Mouse (Mus musculus) cerebellum, adult 2 months (tissue): ENCODE results near the gene Rora. TPM values are rescaled to one million over a fixed set of nuclear protein-coding genes. Genes with fewer than 3 reads are reported as not detected.
A peak's percentile ranks its signal among the peaks of the same experiment; 100 is the strongest.

Experiments
- DNase-seq, 2 experiments: peaks; one replicate each; pipeline ENCODE4 v3.0.0; 2021
- H3K27ac ChIP-seq: fragments of 200-500 bp; 2 replicates; pipeline ENCODE4 v1.5.1; 2012; ENCODE audit warnings: low read length, control low read depth, inconsistent platforms; ENCODE audit not compliant: insufficient read depth
- H3K27me3 ChIP-seq: fragments of 200-500 bp; 2 replicates; pipeline ENCODE4 v1.6.1; 2012; ENCODE audit warnings: inconsistent platforms, mild to moderate bottlenecking, low read length, moderate library complexity; ENCODE audit not compliant: control insufficient read depth, insufficient read depth
- H3K4me1 ChIP-seq: fragments of 200-500 bp; 2 replicates; pipeline ENCODE4 v1.6.1; 2011; ENCODE audit warnings: low read length; ENCODE audit not compliant: control insufficient read depth, insufficient read depth
- H3K4me3 ChIP-seq: fragments of 200-500 bp; replicated peaks from 2 replicates; pipeline ENCODE3; 2011; ENCODE audit warnings: mild to moderate bottlenecking, low read depth, low read length, control low read depth; ENCODE audit not compliant: insufficient read depth
- CTCF ChIP-seq: fragments of 200-500 bp; IDR thresholded peaks from 2 replicates; pipeline ENCODE4 v1.5.1; 2011; ENCODE audit warnings: low read depth, mild to moderate bottlenecking, control low read depth, low read length, moderate library complexity, borderline replicate concordance; ENCODE audit not compliant: insufficient read depth
- POLR2A ChIP-seq: fragments of 200-500 bp; IDR thresholded peaks from 2 replicates; pipeline ENCODE4 v1.6.1; 2011; ENCODE audit warnings: low read length, control low read depth, borderline replicate concordance; ENCODE audit not compliant: insufficient read depth
- WGBS: fragments of 180-500 bp; shearing (Covaris S2); methylation state at CpG from one replicate; pipeline ENCODE4 v1.1.7; 2018; 5-methylcytosine and 5-hydroxymethylcytosine counted together
- polyA plus RNA-seq: library from polyadenylated mRNA; depleted of rRNA; stranded (reverse); fragments of >200 nt; gene quantifications from 2 replicates; pipeline ENCODE4 v1.2.3, GENCODE M21; 2012

Rora gene
- polyA plus RNA-seq, 1 experiment, result 58.4 TPM

DNA sequence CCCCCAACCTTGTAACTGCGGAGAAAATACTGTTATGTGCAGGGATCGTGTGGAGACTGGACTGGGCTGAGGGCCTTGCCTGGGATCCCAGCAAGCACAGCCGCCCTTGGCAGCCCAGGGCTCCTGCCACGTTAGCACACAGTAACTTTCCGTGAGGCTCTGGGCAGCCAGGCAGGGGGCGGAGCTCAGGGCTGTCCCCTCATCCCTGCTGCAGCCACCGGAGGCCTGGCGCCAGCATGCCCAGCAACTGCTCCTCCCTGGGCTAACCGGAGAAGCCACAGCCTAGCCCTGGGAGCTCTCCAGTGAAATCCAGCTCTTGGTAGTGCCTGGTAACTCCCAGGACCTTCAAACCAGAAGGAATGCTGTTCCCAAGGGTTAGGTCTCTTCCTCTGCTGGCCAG is 605.8 kb downstream of the Rora start:
- Histone ChIP-seq H3K27ac (no peak overlapping the region), H3K4me1 (peaks cover 10% of the 10 kb centered on the region), H3K4me3 (no peak overlapping the region), H3K27me3 (no peaks in the 10 kb centered on the region)
- peak; percentile 78 to 85 for DNase-seq
- TF ChIP-seq CTCF (no peak), POLR2A (no peak)
- 2% methylated on average over 9 of the region's 9 CpGs for WGBS

DNA sequence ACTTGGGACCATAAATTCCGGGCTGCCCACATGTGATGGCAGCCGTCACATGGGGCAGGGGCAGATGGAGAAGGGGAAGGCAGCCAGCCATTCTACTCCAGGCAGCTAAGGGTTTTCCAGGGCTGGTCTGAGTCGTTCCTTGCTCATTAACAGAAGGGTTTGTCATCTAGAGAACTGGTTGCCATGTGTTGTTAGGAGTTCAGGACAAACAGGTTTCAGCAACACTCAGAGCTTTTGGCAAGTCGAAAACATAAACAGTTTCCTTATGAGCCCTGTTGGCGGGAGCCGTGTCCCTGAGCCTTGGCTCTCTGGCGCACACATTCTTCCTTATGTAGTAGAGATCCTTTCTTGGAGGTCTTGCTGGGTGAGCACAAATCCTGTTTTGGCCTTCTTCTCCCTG is 611.6 kb downstream of the Rora start:
- TF ChIP-seq CTCF (no peak), POLR2A (no peak)
- Histone ChIP-seq H3K27me3 (no peaks in the 10 kb centered on the region), H3K4me1 (peaks cover 3% of the 10 kb centered on the region), H3K4me3 (no peak overlapping the region), H3K27ac (no peak overlapping the region)
- WGBS, result 32% methylated on average over 7 of the region's 7 CpGs
- no peak for DNase-seq

DNA sequence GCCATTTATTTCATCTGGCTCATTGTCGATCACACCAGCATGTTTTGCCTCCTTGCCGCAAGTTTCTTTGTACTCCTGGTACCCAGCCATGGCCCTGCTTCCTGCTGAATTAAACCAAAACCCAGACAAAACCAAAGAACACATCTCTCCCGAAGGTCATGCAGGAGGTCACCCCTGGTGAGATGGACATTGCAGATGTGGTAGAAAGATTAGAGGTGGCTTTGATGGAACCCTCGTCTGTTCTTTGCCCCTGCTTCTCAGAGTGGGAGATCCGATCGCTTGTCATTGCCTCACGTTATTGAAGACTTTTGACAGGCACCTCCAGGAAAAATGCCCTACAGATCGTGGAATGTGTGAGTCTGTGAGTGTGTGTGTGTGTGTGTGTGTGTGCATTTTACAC is 616.8 kb downstream of the Rora start:
- Histone ChIP-seq H3K4me1 (peaks cover under 1% of the 10 kb centered on the region), H3K27me3 (no peaks in the 10 kb centered on the region), H3K4me3 (no peak overlapping the region), H3K27ac (no peak overlapping the region)
- no peak for TF ChIP-seq CTCF
- no peak for TF ChIP-seq POLR2A
- DNase-seq, result no peak
- WGBS, result 74% methylated on average over 8 of the region's 8 CpGs

DNA sequence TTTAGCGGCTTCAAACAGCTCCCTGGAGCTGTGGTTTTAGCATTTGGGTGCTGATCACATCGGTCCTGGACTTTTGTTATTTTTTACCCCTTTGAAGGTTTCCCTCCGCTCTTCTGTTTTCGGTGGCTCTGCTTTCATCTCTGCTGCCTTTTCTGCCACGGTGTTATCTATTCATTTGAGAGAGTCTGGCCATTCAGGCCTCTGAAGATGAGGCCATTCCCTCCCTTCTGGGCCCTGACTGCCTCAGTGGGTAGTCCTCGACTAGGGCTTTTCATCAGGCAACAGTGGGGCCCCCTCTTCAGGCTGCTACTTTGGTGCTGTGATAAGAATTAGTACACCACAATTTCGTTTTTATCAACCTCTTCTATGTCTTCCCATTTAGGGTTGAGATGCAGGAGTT is 617.3 kb downstream of the Rora start:
- H3K27ac ChIP-seq, result no peak overlapping the region
- no peak for TF ChIP-seq CTCF
- TF ChIP-seq POLR2A, result no peak
- no peak for DNase-seq
- H3K4me1 ChIP-seq, result no peaks in the 10 kb centered on the region; the same call in 1 of the 2 replicates
- 64% methylated on average over 7 of the region's 7 CpGs for WGBS
- H3K4me3 ChIP-seq, result no peak overlapping the region
- no peaks in the 10 kb centered on the region for H3K27me3 ChIP-seq

DNA sequence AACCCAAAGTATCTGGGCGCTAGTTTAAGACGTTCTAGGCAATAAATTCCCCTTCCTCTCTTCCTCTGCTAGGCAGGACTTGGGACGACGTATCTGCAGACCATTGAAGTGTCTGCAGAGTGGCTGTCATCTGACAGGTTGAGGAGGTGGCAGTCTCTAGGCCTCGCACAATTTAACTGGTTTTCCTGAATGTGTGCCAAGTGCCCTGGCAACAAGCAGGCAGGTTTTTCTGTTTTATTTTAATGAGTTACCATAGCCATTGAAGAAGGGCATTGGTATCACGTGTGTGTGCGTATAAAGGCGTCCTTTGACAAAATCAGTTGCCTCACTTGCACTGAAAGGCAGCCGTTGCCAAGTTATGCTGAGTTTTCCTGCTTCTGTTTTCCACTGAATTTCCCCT is 619.3 kb downstream of the Rora start:
- Histone ChIP-seq H3K4me3 (no peak overlapping the region), H3K27me3 (no peaks in the 10 kb centered on the region), H3K4me1 (peaks cover 5% of the 10 kb centered on the region; the same call in 1 of the 2 replicates), H3K27ac (no peak overlapping the region)
- 45% methylated on average over 9 of the region's 9 CpGs for WGBS
- TF ChIP-seq CTCF (no peak), POLR2A (no peak)
- peak in 1 of 2 experiments; percentile 47 for DNase-seq

DNA sequence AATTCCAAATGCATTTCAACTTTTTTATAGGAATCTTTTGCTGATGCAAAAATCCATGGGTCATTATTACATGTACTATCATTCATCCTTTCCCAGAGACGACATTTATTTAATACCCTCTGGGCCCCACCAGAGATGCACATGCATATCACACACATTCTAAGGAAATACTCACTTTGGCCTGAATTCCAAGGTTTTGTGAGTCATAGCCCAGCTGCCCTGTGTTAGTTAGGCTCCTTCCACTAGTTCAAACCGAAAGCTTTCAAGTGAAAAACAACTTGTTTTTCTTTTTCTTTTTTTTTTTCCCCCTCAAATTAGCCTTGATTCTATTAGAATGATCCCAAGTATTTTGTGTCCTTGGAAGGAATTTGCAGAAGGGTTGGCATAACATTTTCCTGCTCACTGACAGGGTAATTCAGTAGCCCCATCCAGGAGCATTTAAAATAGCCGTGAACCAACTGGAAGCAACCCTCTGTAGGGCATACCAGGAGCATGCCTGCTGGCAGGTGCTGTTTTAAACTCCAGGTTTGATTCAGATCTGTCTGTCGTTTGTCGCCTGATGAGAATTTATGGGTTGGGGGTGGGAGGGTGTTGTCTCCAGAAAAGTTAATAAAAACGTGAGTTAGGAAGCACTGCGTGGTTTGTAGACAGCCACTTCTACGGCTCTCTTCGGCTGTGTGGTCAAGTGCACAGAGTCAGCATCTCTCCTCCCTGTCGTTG is 621.3 kb downstream of the Rora start:
- no peak for TF ChIP-seq CTCF
- no peaks in the 10 kb centered on the region for H3K27me3 ChIP-seq
- peaks cover 5% of the 10 kb centered on the region; the same call in 1 of the 2 replicates for H3K4me1 ChIP-seq
- no peak overlapping the region for H3K4me3 ChIP-seq
- DNase-seq, result no peak
- H3K27ac ChIP-seq, result no peak overlapping the region
- WGBS, result 68% methylated on average over 10 of the region's 10 CpGs

DNA sequence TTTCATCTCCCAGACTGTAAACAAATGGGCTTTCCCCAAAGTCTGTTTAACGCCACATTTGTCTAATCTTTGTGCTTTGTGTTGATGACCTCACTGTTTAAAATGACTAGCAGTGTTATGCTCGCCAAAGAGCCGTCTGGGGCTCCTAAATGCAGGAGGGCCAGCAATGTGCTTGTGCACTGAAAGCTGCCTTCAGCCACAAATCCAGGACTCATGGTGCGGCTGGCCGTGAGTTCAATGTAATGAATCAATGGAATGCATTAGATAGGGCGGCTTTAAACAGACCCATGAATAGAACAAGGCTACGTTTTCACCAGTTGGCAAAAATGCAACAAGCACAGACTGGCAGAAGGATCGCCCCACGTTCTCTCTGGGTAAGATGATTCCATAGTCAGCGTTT is 623.7 kb downstream of the Rora start:
- 53% methylated on average over 10 of the region's 10 CpGs for WGBS
- no peak overlapping the region for H3K4me3 ChIP-seq

DNA sequence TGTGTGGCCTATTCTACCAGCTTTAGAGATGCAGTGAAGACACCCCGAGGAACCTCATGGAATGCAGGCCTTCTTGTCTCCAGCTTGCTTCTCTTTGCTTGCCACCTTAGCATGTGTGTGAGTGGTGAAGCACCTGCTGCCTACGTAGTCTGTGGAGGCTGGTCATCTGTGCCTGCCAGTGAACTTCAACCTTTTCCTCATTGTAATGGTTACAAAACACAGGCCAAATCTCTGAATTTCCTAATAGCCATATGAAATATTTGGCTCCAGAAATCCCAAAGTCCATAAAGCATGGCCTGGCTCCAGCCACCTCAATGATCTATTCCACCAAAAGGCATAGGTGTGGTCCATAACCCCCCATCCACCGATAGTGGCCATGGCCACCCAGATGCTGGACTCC is 631.4 kb downstream of the Rora start:
- H3K4me1 ChIP-seq, result no peaks in the 10 kb centered on the region; the same call in 1 of the 2 replicates
- H3K27ac ChIP-seq, result no peak overlapping the region
- no peak for TF ChIP-seq CTCF
- no peak for TF ChIP-seq POLR2A
- no peaks in the 10 kb centered on the region for H3K27me3 ChIP-seq
- DNase-seq, result no peak
- WGBS, result 85% methylated on average over 3 of the region's 3 CpGs
- no peak overlapping the region for H3K4me3 ChIP-seq

More for the DNA sequence above, 623.7 kb downstream of the Rora start:
- no peak overlapping the region for H3K27ac ChIP-seq
- H3K27me3 ChIP-seq, result no peaks in the 10 kb centered on the region
- no peak for DNase-seq
- peaks cover 5% of the 10 kb centered on the region; the same call in 1 of the 2 replicates for H3K4me1 ChIP-seq
- TF ChIP-seq POLR2A (no peak), CTCF (no peak)
